Mouse (Mus musculus) CH12.LX (cell line): ENCODE data around the gene Stt3b. TPM values are rescaled to one million over a fixed set of nuclear protein-coding genes. Genes with fewer than 3 reads are reported as not detected.

Experiments
- DNase-seq: peaks from one replicate; pipeline ENCODE4 v3.0.0-alpha.2; 2013; ENCODE audit errors: extremely low read depth
- H3K27ac ChIP-seq: 2 replicates; pipeline ENCODE4 v1.5.1; 2012; ENCODE audit warnings: low read depth, mild to moderate bottlenecking, control low read depth, moderate library complexity; ENCODE audit not compliant: insufficient read depth
- H3K27me3 ChIP-seq: replicated peaks from 2 replicates; pipeline ENCODE3; 2012; ENCODE audit warnings: inconsistent platforms
- H3K36me3 ChIP-seq, 2 experiments: replicated peaks in 1 of 2; 2 replicates each; pipeline versions ENCODE3 to v1.6.1; 2012; ENCODE audit warnings: inconsistent platforms in 1 of 2, low read length in 1 of 2, mild to moderate bottlenecking in 1 of 2, mixed read lengths in 1 of 2, moderate library complexity in 1 of 2; ENCODE audit not compliant: control insufficient read depth in 1 of 2, insufficient read depth in 1 of 2
- H3K4me1 ChIP-seq, 2 experiments: 2 replicates each; pipeline ENCODE4 v1.6.1; 2012; ENCODE audit warnings: inconsistent platforms in 1 of 2, moderate library complexity in 1 of 2; ENCODE audit not compliant: insufficient read depth in 2 of 2, control insufficient read depth in 1 of 2
- H3K4me2 ChIP-seq: 2 replicates; pipeline ENCODE4 v1.6.1; 2012; ENCODE audit warnings: low read depth, mild to moderate bottlenecking, control low read depth; ENCODE audit not compliant: poor library complexity, insufficient read depth, severe bottlenecking
- H3K4me3 ChIP-seq, 3 experiments: fragments of 150-350 bp in 1 of 3; sonication (generic) in 1 of 3; replicated peaks in 1 of 3; 2 replicates each; pipeline versions ENCODE3 to v1.5.1; 2011 to 2012; ENCODE audit warnings: low read depth in 2 of 3, low read length in 2 of 3, mild to moderate bottlenecking in 2 of 3, moderate library complexity in 2 of 3, control low read depth in 1 of 3, improper control_type of control experiment in 1 of 3, inconsistent platforms in 1 of 3, mixed read lengths in 1 of 3; ENCODE audit not compliant: poor library complexity in 1 of 3
- H3K79me2 ChIP-seq: replicated peaks from 2 replicates; pipeline ENCODE4 v1.6.1; 2012; ENCODE audit warnings: mild to moderate bottlenecking, moderate library complexity; ENCODE audit not compliant: control insufficient read depth, poor library complexity, insufficient read depth, severe bottlenecking; ENCODE audit errors: extremely low read depth
- H3K9ac ChIP-seq: 2 replicates; pipeline ENCODE4 v1.6.1; 2012; ENCODE audit warnings: low read depth, mild to moderate bottlenecking, control low read depth, moderate library complexity; ENCODE audit not compliant: insufficient read depth
- H3K9me3 ChIP-seq: replicated peaks from 2 replicates; pipeline ENCODE3; 2012; ENCODE audit warnings: low read length, inconsistent platforms, mixed read lengths
- BHLHE40 ChIP-seq: IDR thresholded peaks from 2 replicates; pipeline ENCODE4 v1.6.1; 2011; ENCODE audit warnings: mild to moderate bottlenecking, low read depth, low read length, improper control_type of control experiment
- CHD1 ChIP-seq: IDR thresholded peaks from 2 replicates; pipeline ENCODE4 v1.6.1; 2012; ENCODE audit warnings: low read depth, low read length, improper control_type of control experiment, inconsistent platforms
- CHD2 ChIP-seq: IDR thresholded peaks from 2 replicates; pipeline ENCODE4 v1.6.1; 2011; ENCODE audit warnings: low read length, improper control_type of control experiment
- CTCF ChIP-seq, 2 experiments: IDR thresholded peaks in 1 of 2; conservative IDR thresholded peaks in 1 of 2; 2 replicates each; pipeline ENCODE4 v1.5.1; 2011 to 2012; ENCODE audit warnings: low read depth in 2 of 2, low read length in 2 of 2, improper control_type of control experiment in 1 of 2, inconsistent platforms in 1 of 2, mild to moderate bottlenecking in 1 of 2, moderate library complexity in 1 of 2
- E2F4 ChIP-seq: IDR thresholded peaks from 2 replicates; pipeline ENCODE4 v1.6.1; 2011; ENCODE audit warnings: low read depth, low read length, improper control_type of control experiment; ENCODE audit not compliant: insufficient replicate concordance
- ETS1 ChIP-seq: conservative IDR thresholded peaks from 2 replicates; pipeline ENCODE4 v1.6.1; 2012; ENCODE audit warnings: low read depth, mild to moderate bottlenecking, inconsistent platforms, low read length, improper control_type of control experiment, moderate library complexity
- GABPA ChIP-seq: IDR thresholded peaks from 2 replicates; pipeline ENCODE4 v1.6.1; 2012; ENCODE audit warnings: low read depth, low read length, improper control_type of control experiment, inconsistent platforms; ENCODE audit not compliant: insufficient replicate concordance
- HCFC1 ChIP-seq: IDR thresholded peaks from 2 replicates; pipeline ENCODE4 v1.6.1; 2012; ENCODE audit warnings: low read depth, mild to moderate bottlenecking, inconsistent platforms, low read length, improper control_type of control experiment
- JUN ChIP-seq: IDR thresholded peaks from 2 replicates; pipeline ENCODE4 v1.6.1; 2011; ENCODE audit warnings: low read depth, mild to moderate bottlenecking, low read length, improper control_type of control experiment, moderate library complexity; ENCODE audit not compliant: insufficient read depth
- JUND ChIP-seq: conservative IDR thresholded peaks from 2 replicates; pipeline ENCODE4 v1.6.1; 2011; ENCODE audit warnings: low read depth, low read length, improper control_type of control experiment
- MAFK ChIP-seq: IDR thresholded peaks from 2 replicates; pipeline ENCODE4 v1.6.1; 2011; ENCODE audit warnings: low read length, improper control_type of control experiment; ENCODE audit not compliant: insufficient replicate concordance
- MAZ ChIP-seq: IDR thresholded peaks from 2 replicates; pipeline ENCODE4 v1.6.1; 2012; ENCODE audit warnings: low read depth, mild to moderate bottlenecking, inconsistent platforms, low read length, improper control_type of control experiment, moderate library complexity
- MXI1 ChIP-seq: IDR thresholded peaks from 2 replicates; pipeline ENCODE4 v1.6.1; 2011; ENCODE audit warnings: mild to moderate bottlenecking, low read depth, low read length, improper control_type of control experiment
- PAX5 ChIP-seq: IDR thresholded peaks from 2 replicates; pipeline ENCODE4 v1.6.1; 2012; ENCODE audit warnings: low read length, inconsistent platforms, mixed read lengths
- POLR2A ChIP-seq: IDR thresholded peaks from 2 replicates; pipeline ENCODE4 v1.6.1; 2011; ENCODE audit warnings: low read depth, mild to moderate bottlenecking, improper control_type of control experiment, low read length
- POLR2AphosphoS2 ChIP-seq: IDR thresholded peaks from 2 replicates; pipeline ENCODE4 v1.6.1; 2011; ENCODE audit warnings: low read depth, low read length, improper control_type of control experiment
- RAD21 ChIP-seq: IDR thresholded peaks from 2 replicates; pipeline ENCODE4 v1.6.1; 2011; ENCODE audit warnings: low read depth, mild to moderate bottlenecking, low read length, improper control_type of control experiment, moderate library complexity
- RCOR1 ChIP-seq: conservative IDR thresholded peaks from 2 replicates; pipeline ENCODE4 v1.6.1; 2012; ENCODE audit warnings: low read depth, mild to moderate bottlenecking, inconsistent platforms, low read length, improper control_type of control experiment
- SMC3 ChIP-seq: IDR thresholded peaks from 2 replicates; pipeline ENCODE4 v1.6.1; 2011; ENCODE audit warnings: low read depth, low read length, improper control_type of control experiment
- TBP ChIP-seq: conservative IDR thresholded peaks from 2 replicates; pipeline ENCODE4 v1.6.1; 2011; ENCODE audit warnings: low read depth, low read length, improper control_type of control experiment
- USF2 ChIP-seq: conservative IDR thresholded peaks from 2 replicates; pipeline ENCODE4 v1.6.1; 2011; ENCODE audit warnings: low read depth, low read length, improper control_type of control experiment
- ZKSCAN1 ChIP-seq: IDR thresholded peaks from 2 replicates; pipeline ENCODE4 v1.6.1; 2012; ENCODE audit warnings: low read depth, inconsistent platforms, low read length, improper control_type of control experiment, borderline replicate concordance
- ZMIZ1 ChIP-seq: IDR thresholded peaks from 2 replicates; pipeline ENCODE4 v1.6.1; 2012; ENCODE audit warnings: low read depth, mild to moderate bottlenecking, inconsistent platforms, low read length, improper control_type of control experiment
- dilution Hi-C: fragments of 300-500 bp; cut with MboI; formaldehyde crosslinking; loops from 2 replicates; pipeline ENCODE4 v1.14.3; 2020; ENCODE audit warnings: low sequenced_read_pairs; ENCODE audit not compliant: extremely low pct_unique_long_range_greater_than_20kb, extremely low pct_ligation_motif_present
- in situ Hi-C: fragments of 300-500 bp; cut with MboI; formaldehyde crosslinking; loops from 3 replicates; pipeline ENCODE4 v1.14.3; 2019; ENCODE audit warnings: low sequenced_read_pairs, low pct_ligation_motif_present, low pct_unique_long_range_greater_than_20kb, mixed read lengths
- polyA plus RNA-seq: library from polyadenylated mRNA; unstranded; fragments of >175 nt; gene quantifications from 2 replicates; pipeline ENCODE4 v1.2.1, GENCODE M21; 2012; ENCODE audit warnings: low read depth; ENCODE audit not compliant: insufficient read length
- total RNA-seq, 2 experiments: library from RNA; depleted of rRNA; stranded (reverse); fragments of 300-350 nt in 1 of 2; fragments of >200 nt in 1 of 2; gene quantifications; 2 replicates each; pipeline ENCODE4 v1.2.3; 2012 to 2014

Stt3b gene
- total and polyA plus RNA-seq, 3 experiments = 103 to 155 (median 118) TPM

- H3K4me2 ChIP-seq = no peak overlapping the region
- H3K27ac ChIP-seq = no peak overlapping the region
- no peak for DNase-seq
- TF ChIP-seq GABPA (no peak), CTCF (conservative IDR thresholded peaks at IDR 0.05 in 1 of 2, IDR thresholded peaks at IDR 0.05 in 1 of 2; ENCODE audit: low read depth in 2 of 2, low read length in 2 of 2) (no peak), CHD2 (no peak), CHD1 (no peak), MXI1 (no peak), ZKSCAN1 (no peak), BHLHE40 (no peak), PAX5 (no peak), USF2 (no peak), TBP (no peak)
- dilution Hi-C loops = no loop called here
- no peaks in the 10 kb centered on the region for H3K36me3 ChIP-seq
- no peak overlapping the region for H3K4me3 ChIP-seq
- H3K4me1 ChIP-seq = peaks cover 0 to 2% of the 10 kb centered on the region in 2 experiments; a peak in 1 of 4 replicates
- H3K79me2 ChIP-seq = no peaks in the 10 kb centered on the region
- in situ Hi-C loops = no loop called here
- no peaks in the 10 kb centered on the region for H3K9me3 ChIP-seq
- no peaks in the 10 kb centered on the region for H3K27me3 ChIP-seq
- H3K9ac ChIP-seq = no peak overlapping the region
These were observed 31.4 kb upstream of the Stt3b start for GRCm38 (mm10) chr9:115341576-115341975.

- no peak for TF ChIP-seq ETS1
- no peak for TF ChIP-seq POLR2A
- TF ChIP-seq SMC3 = no peak
- no peak for TF ChIP-seq E2F4
- TF ChIP-seq RCOR1 = no peak
- TF ChIP-seq POLR2AphosphoS2 = no peak
- no peak for TF ChIP-seq TBP
- TF ChIP-seq RAD21 = no peak
- TF ChIP-seq JUN = no peak
- no peak for TF ChIP-seq MAZ
- TF ChIP-seq ZMIZ1 = no peak
- no peak for TF ChIP-seq MAFK
- TF ChIP-seq JUND = no peak
- no peak for TF ChIP-seq HCFC1
- Histone ChIP-seq H3K27ac (no peak overlapping the region), H3K4me1 (no peaks in the 10 kb centered on the region), H3K4me2 (no peak overlapping the region), H3K9me3 (no peaks in the 10 kb centered on the region), H3K36me3 (no peaks in the 10 kb centered on the region), H3K4me3 (no peak overlapping the region), H3K9ac (no peak overlapping the region), H3K27me3 (no peaks in the 10 kb centered on the region), H3K79me2 (no peaks in the 10 kb centered on the region)
- no peak for DNase-seq
- in situ Hi-C loops (no loop called here), dilution Hi-C loops (no loop called here)
These were observed 30.1 kb upstream of the Stt3b start for GRCm38 (mm10) chr9:115340212-115340815.
